Mouse (Mus musculus): ENCODE data around the gene Igf1r.

GRCm38 (mm10) chr7:67968394-67968793 lies 15.8 kb downstream of the Igf1r start:
- no peak for TF ChIP-seq CTCF (IDR thresholded peaks at IDR 0.05; ENCODE audit: low read depth)
- TF ChIP-seq EP300 (optimal IDR thresholded peaks at IDR 0.05), result no peak
